Mouse (Mus musculus) natural killer cell, adult 2 months (primary cell): Measurements from ENCODE around the gene Them5.

ENCODE experiments used
- DNase-seq, 2 experiments: peaks; one replicate each; pipeline ENCODE4 v3.0.0; 2022; ENCODE audit warnings: low spot score in 2 of 2

Them5 gene

GRCm38 (mm10) chr3:94341959-94342422 is at the start of gene Them5:
TSS of gene Them5 (plus strand) at chr3:94342099.
- no peak for DNase-seq

GRCm38 (mm10) chr3:94305457-94305856 is 36.4 kb upstream of the Them5 start:
- DNase-seq = no peak

GRCm38 (mm10) chr3:94306975-94307374 is 34.9 kb upstream of the Them5 start:
- no peak for DNase-seq

GRCm38 (mm10) chr3:94309633-94310363 is 32.1 kb upstream of the Them5 start, which contains the start of gene Them4:
TSS of gene Them4 (plus strand) at chr3:94310089.
- peak; percentile 65 to 78 for DNase-seq

- DNase-seq = no peak
These were observed 31.4 kb upstream of the Them5 start for GRCm38 (mm10) chr3:94310491-94310890.

- DNase-seq = no peak
These were observed 31.0 kb upstream of the Them5 start for GRCm38 (mm10) chr3:94310911-94311310.

- DNase-seq = no peak
These were observed 30.5 kb upstream of the Them5 start for GRCm38 (mm10) chr3:94311376-94311775.

GRCm38 (mm10) chr3:94328681-94329080 is 13.2 kb upstream of the Them5 start:
- DNase-seq = no peak

GRCm38 (mm10) chr3:94334442-94334841 is 7.5 kb upstream of the Them5 start:
- no peak for DNase-seq

- DNase-seq = no peak
These were observed 3.4 kb upstream of the Them5 start for GRCm38 (mm10) chr3:94338522-94338921.

GRCm38 (mm10) chr3:94342552-94342951 is 653 bp downstream of the Them5 start:
- no peak for DNase-seq

GRCm38 (mm10) chr3:94344182-94344581 is 2.3 kb downstream of the Them5 start:
- no peak for DNase-seq

GRCm38 (mm10) chr3:94344897-94345296 is 3.0 kb downstream of the Them5 start:
- DNase-seq = no peak

- no peak for DNase-seq
These were observed 6.2 kb downstream of the Them5 start for GRCm38 (mm10) chr3:94348146-94348545.

GRCm38 (mm10) chr3:94360812-94361211 is 18.9 kb downstream of the Them5 start:
- no peak for DNase-seq

GRCm38 (mm10) chr3:94362138-94362537 is 20.2 kb downstream of the Them5 start, which contains the start of gene C2cd4d:
TSS of gene C2cd4d (plus strand) at chr3:94362438.
- no peak for DNase-seq

GRCm38 (mm10) chr3:94363291-94364153 is 21.6 kb downstream of the Them5 start:
- DNase-seq = no peak

- no peak for DNase-seq
These were observed 22.2 kb downstream of the Them5 start for GRCm38 (mm10) chr3:94364154-94364526.

- peak; percentile 59 to 72 for DNase-seq
These were observed 24.9 kb downstream of the Them5 start for GRCm38 (mm10) chr3:94366761-94367160.

- DNase-seq = no peak
These were observed 25.6 kb downstream of the Them5 start for GRCm38 (mm10) chr3:94367511-94367910.

- DNase-seq = no peak
These were observed 26.7 kb downstream of the Them5 start for GRCm38 (mm10) chr3:94368631-94369030.

- DNase-seq = no peak
These were observed 27.8 kb downstream of the Them5 start for GRCm38 (mm10) chr3:94369709-94370108.

GRCm38 (mm10) chr3:94371637-94372036 is 29.7 kb downstream of the Them5 start:
- DNase-seq = no peak
